Mouse (Mus musculus) hindbrain, postnatal 0 days (tissue): ENCODE measurements around the gene Ppfibp2. TPM values are rescaled to one million over a fixed set of nuclear protein-coding genes. Genes with fewer than 3 reads are reported as not detected.

Experiments used
- ATAC-seq: fragments of 200-750 bp; cut with Nextera tagmentation; 2 replicates; pipeline ENCODE4 v1.8.0; 2017; ENCODE audit warnings: mild to moderate bottlenecking, moderate TSS enrichment, moderate library complexity
- DNase-seq: peaks from one replicate; pipeline ENCODE4 v3.0.0-alpha.2; 2015; ENCODE audit warnings: low spot score
- H3K27ac ChIP-seq: fragments of 300-500 bp; sonication (generic); 2 replicates; pipeline ENCODE4 v1.5.1; 2014; ENCODE audit warnings: mild to moderate bottlenecking
- H3K27me3 ChIP-seq: fragments of 300-500 bp; sonication (generic); 2 replicates; pipeline ENCODE4 v1.6.1; 2014; ENCODE audit warnings: low read length, mixed read lengths; ENCODE audit not compliant: insufficient read depth
- H3K36me3 ChIP-seq: fragments of 300-500 bp; sonication (generic); 2 replicates; pipeline ENCODE4 v1.6.1; 2014; ENCODE audit warnings: low read length, mixed read lengths; ENCODE audit not compliant: insufficient read depth
- H3K4me1 ChIP-seq: fragments of 300-500 bp; sonication (generic); 2 replicates; pipeline ENCODE4 v1.6.1; 2014; ENCODE audit warnings: antibody characterized with exemption, low read length, mixed read lengths; ENCODE audit not compliant: insufficient read depth
- H3K4me2 ChIP-seq: fragments of 300-500 bp; sonication (generic); 2 replicates; pipeline ENCODE4 v1.6.1; 2014; ENCODE audit warnings: low read depth, mild to moderate bottlenecking, low read length, moderate library complexity, mixed read lengths
- H3K4me3 ChIP-seq: fragments of 300-500 bp; sonication (generic); 2 replicates; pipeline ENCODE4 v1.5.1; 2014; ENCODE audit warnings: low read length
- H3K9ac ChIP-seq: fragments of 300-500 bp; sonication (generic); replicated peaks from 2 replicates; pipeline ENCODE4 v1.6.1; 2014; ENCODE audit warnings: mild to moderate bottlenecking, low read length, moderate library complexity, mixed read lengths
- H3K9me3 ChIP-seq: fragments of 300-500 bp; sonication (generic); 2 replicates; pipeline ENCODE4 v1.6.1; 2016; ENCODE audit warnings: low read length, mixed read lengths
- CTCF ChIP-seq: IDR thresholded peaks from 2 replicates; pipeline ENCODE4 v1.5.1; 2016; ENCODE audit warnings: antibody characterized with exemption, control low read depth, low read depth
- WGBS: fragments of 180-500 bp; shearing (Covaris S2); extraction: QIAGEN DNeasy Blood & Tissue Kit; methylation state at CpG from one replicate; pipeline ENCODE4 v1.1.7; 2014; 5-methylcytosine and 5-hydroxymethylcytosine counted together
- polyA plus RNA-seq: library from polyadenylated mRNA; unstranded; fragments of >200 nt; fragmentation: Nextera tagmentation; extraction: Ambion mirVana; gene quantifications from 2 replicates; pipeline ENCODE4 v1.2.1, GENCODE M21; 2015
- total RNA-seq: library from RNA; depleted of rRNA; stranded (reverse); fragments of >200 nt; gene quantifications from 2 replicates; pipeline ENCODE4 v1.2.3, GENCODE M21; 2014; rRNA removed

Gene Ppfibp2
- total and polyA plus RNA-seq, 2 experiments from 2014 or later, result 2.3 to 3.4 TPM

- Histone ChIP-seq H3K4me1 (no peaks in the 10 kb centered on the region), H3K27me3 (no peaks in the 10 kb centered on the region), H3K36me3 (no peaks in the 10 kb centered on the region), H3K9ac (no peak overlapping the region), H3K4me3 (no peak overlapping the region), H3K4me2 (no peak overlapping the region), H3K27ac (no peak overlapping the region), H3K9me3 (no peaks in the 10 kb centered on the region)
- 65% methylated on average over 3 of the region's 3 CpGs for WGBS
- TF ChIP-seq CTCF, result peak; percentile 77
- ATAC-seq (peak; percentile 51; the same call in 1 of the 2 replicates), DNase-seq (peak; percentile 74)
These were observed 193.1 kb downstream of the Ppfibp2 start for GRCm38 (mm10) chr7:107787977-107788620.

GRCm38 (mm10) chr7:107796500-107796899 is 201.5 kb downstream of the Ppfibp2 start:
- Histone ChIP-seq H3K27ac (no peak overlapping the region), H3K4me3 (no peak overlapping the region), H3K9me3 (no peaks in the 10 kb centered on the region), H3K4me1 (no peaks in the 10 kb centered on the region), H3K36me3 (no peaks in the 10 kb centered on the region), H3K27me3 (no peaks in the 10 kb centered on the region), H3K9ac (no peak overlapping the region), H3K4me2 (no peak overlapping the region)
- TF ChIP-seq CTCF, result no peak
- no peak for ATAC-seq
- DNase-seq, result no peak
- WGBS, result 78% methylated on average over 2 of the region's 2 CpGs

Other genes with a start within 250 kb of the Ppfibp2 start
- gene Syt9, start 224.5 kb upstream of the Ppfibp2 start, total RNA-seq, result 30.0 and 63.9 TPM in 2 replicates
- 10.3 and 12.4 TPM in 2 replicates for gene Syt9, start 224.5 kb upstream of the Ppfibp2 start, polyA plus RNA-seq
- gene Olfml1, start 27.8 kb upstream of the Ppfibp2 start, total RNA-seq, result 4.2 and 5.5 TPM in 2 replicates
- 5.8 and 6.0 TPM in 2 replicates for gene Olfml1, start 27.8 kb upstream of the Ppfibp2 start, polyA plus RNA-seq
- gene 5330417H12Rik, start 30.0 kb downstream of the Ppfibp2 start, total RNA-seq, result not detected in 2 replicates
- gene 5330417H12Rik, start 30.0 kb downstream of the Ppfibp2 start, polyA plus RNA-seq, result not detected in 2 replicates
- gene Cyb5r2, start 162.8 kb downstream of the Ppfibp2 start, total RNA-seq, result 0.21 TPM in 1 of 2 replicates, not detected in the other
- 0.20 and 0.66 TPM in 2 replicates for gene Cyb5r2, start 162.8 kb downstream of the Ppfibp2 start, polyA plus RNA-seq
- not detected in 2 replicates for gene Ovch2, start 206.0 kb downstream of the Ppfibp2 start, total RNA-seq
- gene Ovch2, start 206.0 kb downstream of the Ppfibp2 start, polyA plus RNA-seq, result not detected in 2 replicates
- gene Olfr467, start 217.1 kb downstream of the Ppfibp2 start, total RNA-seq, result not detected in 2 replicates
- not detected in 2 replicates for gene Olfr467, start 217.1 kb downstream of the Ppfibp2 start, polyA plus RNA-seq
- not detected in 2 replicates for gene Olfr469, start 230.3 kb downstream of the Ppfibp2 start, total RNA-seq
- gene Olfr469, start 230.3 kb downstream of the Ppfibp2 start, polyA plus RNA-seq, result not detected in 2 replicates